Mouse (Mus musculus): ENCODE measurements at regions not wholly inside any gene's neighbourhood (a gene's known extent, or its start where the extent isn't known, plus 50 kb on each side); places are given as distances from the start of the nearest gene placed in this dataset.

GRCm38 (mm10) chr15:63400011-63400410, 445.0 kb downstream of the Gsdmc2 start:
- TF ChIP-seq POLR2A (IDR thresholded peaks at IDR 0.05; ENCODE audit: low read depth, low read length) = no peak
- no peak for TF ChIP-seq CTCF (IDR thresholded peaks at IDR 0.05; ENCODE audit: extremely low read depth, insufficient read depth, insufficient read length, insufficient replicate concordance)

Data from spleen, adult 2 months (tissue).